Mouse (Mus musculus) MEL (cell line): ENCODE measurements around the gene Zfp385b.

Experiments used
- CHD2 ChIP-seq: IDR thresholded peaks from 2 replicates; pipeline ENCODE4 v1.6.1; 2011; ENCODE audit warnings: low read length, improper control_type of control experiment
- EP300 ChIP-seq, 2 experiments: IDR thresholded peaks; 2 replicates each; pipeline ENCODE4 v1.6.1; 2011; ENCODE audit warnings: improper control_type of control experiment in 2 of 2, low read length in 2 of 2, low read depth in 1 of 2, mild to moderate bottlenecking in 1 of 2
- TCF12 ChIP-seq: IDR thresholded peaks from 2 replicates; pipeline ENCODE4 v1.6.1; 2014; ENCODE audit warnings: low read depth, mild to moderate bottlenecking, inconsistent platforms, low read length, improper control_type of control experiment, moderate library complexity
- ZC3H11A ChIP-seq: IDR thresholded peaks from 2 replicates; pipeline ENCODE4 v1.6.1; 2012; ENCODE audit warnings: low read depth, mild to moderate bottlenecking, inconsistent platforms, low read length, improper control_type of control experiment
- ZMIZ1 ChIP-seq: IDR thresholded peaks from 2 replicates; pipeline ENCODE4 v1.6.1; 2012; ENCODE audit warnings: low read depth, mild to moderate bottlenecking, inconsistent platforms, low read length, improper control_type of control experiment, moderate library complexity

DNA sequence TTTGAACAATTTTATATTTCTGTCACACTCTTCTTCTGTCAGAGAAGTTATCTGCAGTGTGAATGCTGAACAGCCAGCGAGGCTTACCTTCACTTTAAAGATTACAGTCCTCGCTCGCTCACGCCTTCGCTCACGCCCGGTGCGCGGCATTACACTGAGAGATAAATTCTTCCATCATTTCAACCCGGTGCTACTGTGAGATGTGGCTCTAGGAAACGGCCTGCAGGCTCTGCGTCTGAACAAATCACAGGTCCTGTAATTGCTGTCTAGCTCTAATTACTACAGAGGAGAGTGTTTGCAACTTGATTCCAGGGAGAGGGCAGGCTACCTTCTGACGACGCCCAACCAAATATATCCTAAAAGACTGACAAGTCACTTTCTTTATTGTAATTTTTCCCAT lies 300.1 kb downstream of the Zfp385b start:
- TF ChIP-seq TCF12: no peak
- no peak for TF ChIP-seq CHD2
- TF ChIP-seq ZC3H11A: no peak
- no peak for TF ChIP-seq EP300 (IDR thresholded peaks at IDR 0.05; ENCODE audit: low read depth in 1 of 2, low read length in 2 of 2)
- TF ChIP-seq ZMIZ1: no peak
